Mouse (Mus musculus) common myeloid progenitor, adult 5-6 weeks (primary cell): ENCODE measurements around the gene Dpf2. TPM values are rescaled to one million over a fixed set of nuclear protein-coding genes. Genes with fewer than 3 reads are reported as not detected.
"Not testable (repeated sequence)": the region's sequence is repeated elsewhere in the genome, so short reads cannot be mapped to it uniquely, and the experiment has no call there.

ENCODE experiments used
- ATAC-seq: replicated peaks from 2 replicates; pipeline ENCODE4 v1.8.0; 2016; ENCODE audit warnings: low read depth, mild to moderate bottlenecking, moderate TSS enrichment, inconsistent platforms; ENCODE audit not compliant: poor library complexity, severe bottlenecking
- total RNA-seq: library from RNA; stranded (forward); fragments of 200-1000, 187-1606 nt; gene quantifications from 2 replicates; pipeline ENCODE4 v1.2.3, GENCODE M21; 2017

Dpf2 gene
- total RNA-seq, 1 experiment from 2014 or later: 131 TPM

DNA sequence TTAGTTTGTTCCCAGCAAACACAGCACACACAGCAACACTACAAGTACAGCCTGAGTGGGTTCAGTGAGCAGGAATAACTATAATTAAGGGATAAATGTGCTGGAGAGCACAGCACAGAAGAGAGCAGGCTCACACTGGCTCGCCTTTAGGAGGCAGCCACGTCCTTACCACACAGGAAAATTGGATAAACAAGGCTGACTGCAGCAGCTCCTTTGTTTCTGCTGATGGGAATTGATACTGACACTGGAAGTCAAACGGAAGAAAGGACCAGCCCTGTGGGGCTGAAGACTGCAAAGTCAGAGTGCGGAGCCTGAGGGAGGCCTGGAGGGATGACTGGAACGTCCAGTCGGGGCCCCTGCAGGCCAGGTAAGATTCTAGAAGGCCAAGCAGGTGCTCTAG, 2.6 kb downstream of the Dpf2 start:
- no peak for ATAC-seq

DNA sequence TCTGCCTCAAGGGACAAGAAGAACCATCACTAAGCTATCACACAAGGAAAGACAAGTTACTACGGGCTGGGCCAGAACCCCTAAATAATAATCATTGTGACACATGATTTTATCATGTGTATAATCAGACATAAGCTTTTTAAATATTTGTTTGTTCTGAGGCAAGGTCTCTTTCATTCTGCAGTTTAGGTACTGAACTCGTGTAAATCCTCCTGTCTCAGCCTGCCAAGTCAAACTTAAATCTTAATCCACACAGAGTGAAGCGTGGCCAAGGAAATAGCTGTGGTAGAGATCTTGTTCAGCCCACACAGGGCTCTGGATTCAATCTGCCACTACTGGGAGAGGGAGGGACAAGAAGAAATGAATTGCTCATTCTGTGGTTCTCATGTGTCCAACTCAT, 5.5 kb downstream of the Dpf2 start:
- ATAC-seq: no peak

DNA sequence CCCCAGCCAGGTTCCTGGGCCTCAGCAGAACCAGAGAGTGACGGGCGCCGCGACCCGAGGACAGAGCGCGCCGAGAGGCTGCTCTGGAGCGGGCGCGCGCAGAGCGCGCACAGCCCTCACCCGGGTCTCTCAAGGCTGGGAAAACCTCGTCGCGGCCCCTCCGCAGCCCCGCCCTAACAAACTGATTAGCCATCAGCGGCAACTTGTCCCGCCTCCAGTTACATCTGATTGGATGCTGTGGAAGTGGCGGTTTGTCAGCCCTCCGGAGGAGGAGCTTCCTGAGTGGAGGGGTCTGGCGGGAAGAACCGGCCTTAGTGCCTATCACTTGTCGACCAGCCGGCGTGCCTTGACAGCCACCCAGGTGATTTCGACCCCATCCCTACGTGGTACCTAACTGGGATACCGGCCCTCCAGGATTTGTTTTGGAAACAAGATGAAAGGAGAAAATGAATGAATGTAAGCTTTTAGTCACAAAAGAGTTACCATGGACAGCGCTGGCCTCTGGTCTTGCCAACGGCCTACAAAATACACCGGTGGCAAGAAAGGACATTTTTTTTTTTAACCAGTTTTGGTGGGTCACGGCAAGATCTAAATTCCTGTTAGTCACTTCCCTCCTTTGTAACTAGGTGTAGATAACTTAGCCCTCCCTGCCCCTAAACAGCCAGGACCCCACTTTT, 18.7 kb downstream of the Dpf2 start, which contains the start of gene Tigd3:
Tigd3 (minus strand) TSS at position 148 of the 677 bp plus-strand sequence.
- ATAC-seq: peak; percentile 96

DNA sequence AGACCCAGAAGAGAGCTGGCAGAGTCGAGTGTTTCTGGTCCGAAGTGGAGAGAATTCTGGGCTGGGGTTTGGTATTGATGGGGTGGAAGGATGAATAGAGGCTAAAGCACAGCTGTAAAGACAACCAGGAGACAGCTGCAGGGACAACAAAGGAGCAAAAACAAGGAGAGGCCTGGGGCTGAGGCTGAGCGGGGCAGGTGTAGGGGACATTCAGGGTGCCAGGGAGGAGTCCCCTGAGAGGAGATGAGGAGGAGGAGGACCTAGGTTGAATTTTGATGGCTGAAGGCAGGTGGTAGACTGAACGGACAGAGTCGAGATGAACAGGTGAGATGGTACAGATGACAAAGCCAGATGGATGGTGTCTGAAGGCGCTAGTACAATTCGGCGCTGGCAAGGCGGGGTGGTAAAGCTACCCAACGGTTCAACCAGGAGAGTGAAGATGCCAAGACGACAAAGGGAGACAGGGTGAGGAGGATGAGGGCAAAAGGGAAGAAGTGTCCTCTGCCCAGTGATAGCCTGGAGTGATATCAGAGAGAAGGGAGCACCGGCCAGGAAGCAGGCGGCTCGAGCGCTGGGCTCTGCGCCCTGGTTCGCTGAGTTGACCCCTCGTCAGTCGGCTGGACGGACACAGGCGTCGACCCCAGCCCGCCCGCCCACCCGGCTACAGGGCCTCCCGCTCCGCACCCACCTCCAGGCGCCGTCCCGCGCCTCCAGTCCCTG, 19.4 kb downstream of the Dpf2 start:
- no peak for ATAC-seq

DNA sequence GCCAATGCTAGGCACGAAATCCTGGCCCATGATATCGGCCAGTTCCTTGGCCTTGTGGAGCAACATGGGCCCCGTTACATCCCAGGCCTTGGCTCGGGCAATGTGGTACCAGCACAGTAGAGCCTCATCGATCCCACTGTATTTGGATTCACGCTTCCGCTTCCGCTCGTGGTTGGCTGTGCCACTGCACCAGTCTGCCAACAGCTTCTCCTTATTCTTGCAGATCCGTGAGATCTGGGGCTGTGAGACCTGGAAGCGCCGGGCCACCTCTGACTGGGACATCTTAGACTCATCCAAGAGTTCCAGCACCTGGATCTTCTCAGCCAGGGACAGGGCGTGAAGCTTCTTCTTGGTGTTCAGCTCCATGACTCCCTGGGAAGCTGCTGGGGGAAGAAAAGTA, 20.1 kb downstream of the Dpf2 start:
- no peak for ATAC-seq

DNA sequence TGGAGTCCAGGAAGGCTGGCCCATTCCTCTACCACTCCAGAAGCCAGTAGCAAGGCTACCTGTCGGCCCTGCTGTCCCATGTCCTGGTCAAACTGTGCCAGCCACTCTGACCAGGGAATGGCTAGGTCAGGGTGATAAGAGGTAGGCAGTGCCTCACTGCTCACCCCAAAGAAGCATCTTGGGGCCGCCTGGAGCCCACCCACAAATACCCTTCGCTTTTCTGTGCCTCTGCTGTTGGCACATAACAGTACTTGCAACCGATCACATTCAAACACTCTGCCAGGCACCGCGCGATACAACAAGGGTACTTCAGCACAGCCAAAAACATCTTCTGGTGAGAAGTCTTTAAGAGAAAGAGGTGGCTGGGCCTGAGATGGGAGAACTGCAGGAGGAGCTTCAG, 20.5 kb downstream of the Dpf2 start:
- ATAC-seq: no peak

DNA sequence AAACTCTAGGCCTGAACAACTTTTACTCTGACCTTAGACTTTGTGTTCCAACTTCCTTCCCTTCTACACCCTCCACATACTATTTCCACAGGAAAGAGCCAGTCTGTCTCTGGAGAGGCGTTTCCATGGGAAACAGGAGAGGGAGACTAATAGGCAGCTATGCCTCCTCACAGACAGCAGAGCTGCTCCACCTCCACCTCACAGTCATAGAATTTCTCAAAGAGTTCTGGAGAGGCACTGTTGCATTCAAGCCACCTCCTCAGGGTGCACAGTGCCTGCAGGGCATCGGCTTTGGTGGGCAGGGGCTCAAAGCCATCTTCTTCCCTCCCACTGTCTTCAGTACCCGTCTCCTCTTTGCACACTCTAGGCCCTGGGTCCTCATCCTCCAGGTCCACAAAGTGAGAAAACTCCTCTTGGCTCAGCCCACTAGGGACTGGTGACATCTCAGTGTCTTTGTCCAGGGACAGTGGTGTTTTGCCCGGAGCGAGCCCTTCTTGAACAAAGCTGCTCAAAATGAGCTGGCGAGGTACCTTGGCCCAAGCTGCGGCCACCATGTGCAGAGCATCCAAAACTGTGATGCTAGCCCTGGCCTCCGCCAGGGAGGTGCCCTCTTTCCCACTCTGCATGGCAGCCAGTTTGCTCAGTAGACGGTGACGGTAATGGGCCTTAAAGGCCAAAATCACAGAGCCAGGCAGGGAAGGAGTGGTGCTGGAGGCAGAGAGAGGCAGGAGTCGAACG, 21.1 kb downstream of the Dpf2 start:
- no peak for ATAC-seq

DNA sequence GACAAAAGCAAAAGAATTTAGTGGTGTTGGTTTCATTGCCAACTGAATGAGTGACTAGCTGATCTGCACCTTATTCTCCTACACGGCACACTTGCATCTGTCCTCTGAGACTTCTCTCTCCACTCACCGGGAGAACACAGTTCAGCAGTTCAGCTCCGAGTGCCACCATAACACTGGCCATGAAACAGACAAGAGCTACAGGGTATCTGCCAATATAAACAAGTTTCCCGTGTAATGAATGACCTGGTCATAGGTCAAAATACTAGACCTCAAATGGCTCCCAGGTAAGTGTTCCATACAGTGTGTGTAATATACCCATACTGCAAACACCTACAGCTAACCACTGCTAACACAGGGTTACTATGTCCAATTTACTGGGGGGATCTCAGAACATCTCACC, 23.6 kb downstream of the Dpf2 start:
- ATAC-seq: no peak

DNA sequence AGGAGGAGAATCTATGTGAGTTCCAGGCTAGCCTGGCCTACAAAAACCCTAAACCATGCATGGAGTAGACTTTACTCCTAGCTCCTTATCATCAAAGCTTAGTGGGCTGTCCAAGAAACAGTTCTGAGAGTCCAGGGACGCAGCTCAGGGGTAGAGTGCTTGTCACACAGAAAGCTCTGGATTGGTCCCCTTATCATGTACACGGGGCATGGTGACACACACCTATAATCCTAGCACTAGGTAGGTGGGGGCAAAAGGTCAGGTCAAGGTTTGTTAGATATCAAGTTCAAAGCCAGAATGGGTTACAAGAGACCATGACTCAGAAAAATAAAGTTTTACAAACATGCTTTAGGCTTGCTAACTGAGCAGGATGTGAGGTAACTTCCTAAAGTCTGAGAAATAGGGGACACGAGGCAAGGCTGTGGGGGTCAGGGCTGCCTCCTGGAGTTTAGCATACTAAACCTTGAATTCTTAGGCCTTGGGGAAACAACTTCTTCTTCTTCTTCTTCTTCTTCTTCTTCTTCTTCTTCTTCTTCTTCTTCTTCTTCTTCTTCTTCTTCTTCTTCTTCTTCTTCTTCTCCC, 25.5 kb downstream of the Dpf2 start:
- ATAC-seq: no peak

DNA sequence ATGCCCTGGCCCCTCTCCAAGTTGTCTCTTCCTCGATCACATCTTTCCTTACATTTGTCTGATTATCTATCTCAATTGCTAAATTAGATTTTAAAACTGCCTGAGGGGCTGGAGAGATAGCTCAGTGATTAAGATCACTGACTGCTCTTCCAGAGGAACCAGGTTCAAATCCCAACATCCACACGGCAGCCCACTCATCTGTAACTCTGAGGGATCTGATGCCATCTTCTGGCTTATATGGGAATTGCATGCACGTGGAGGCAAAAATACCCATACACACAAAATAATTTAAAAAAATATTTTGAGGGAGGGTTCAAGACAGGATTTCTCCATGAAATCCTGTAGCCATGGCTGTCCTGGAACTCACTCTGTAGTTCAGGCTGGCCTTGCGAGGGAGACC, 27.0 kb downstream of the Dpf2 start:
- ATAC-seq: 0 out of 2 replicates have a peak, but pooled peaks have one; percentile 23

DNA sequence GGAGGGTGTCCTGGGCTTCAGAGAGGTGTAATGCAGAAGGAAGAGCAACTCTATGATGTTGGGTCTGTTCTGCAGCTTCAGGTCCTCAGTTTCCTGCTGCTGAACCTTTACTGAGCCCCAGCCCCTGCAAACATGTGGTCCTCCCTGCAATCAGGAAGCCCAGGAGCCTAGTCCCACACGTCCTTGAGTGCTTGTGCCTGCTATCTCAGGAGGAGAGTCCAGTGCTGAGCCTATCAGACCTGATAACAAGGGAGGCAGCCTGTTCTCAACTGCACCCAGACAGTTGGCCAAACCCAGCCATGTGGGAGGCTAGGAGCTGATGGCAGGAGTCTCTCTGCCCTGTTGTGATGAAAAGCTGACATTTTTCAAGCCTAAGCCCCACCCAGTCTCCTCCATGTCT, 28.9 kb downstream of the Dpf2 start:
- ATAC-seq: no peak

DNA sequence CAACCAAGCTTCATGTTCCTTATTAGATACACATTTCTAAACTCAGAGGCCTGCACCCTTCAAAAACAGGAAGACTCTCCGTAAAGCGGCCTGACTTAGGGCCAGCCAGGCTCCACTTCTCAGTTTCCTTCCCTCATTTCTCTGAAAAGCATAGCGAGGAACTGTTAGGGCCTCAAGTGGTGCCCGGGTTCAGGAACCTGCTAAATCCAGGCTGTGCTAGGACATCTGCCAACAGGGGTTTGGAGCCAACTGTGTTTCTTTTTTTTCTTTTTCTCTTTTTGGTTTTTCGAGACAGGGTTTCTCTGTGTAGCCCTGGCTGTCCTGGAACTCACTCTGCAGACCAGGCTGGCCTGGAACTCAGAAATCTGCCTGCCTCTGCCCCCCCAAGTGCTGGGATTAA, 30.7 kb downstream of the Dpf2 start:
- not testable (repeated sequence) for ATAC-seq

DNA sequence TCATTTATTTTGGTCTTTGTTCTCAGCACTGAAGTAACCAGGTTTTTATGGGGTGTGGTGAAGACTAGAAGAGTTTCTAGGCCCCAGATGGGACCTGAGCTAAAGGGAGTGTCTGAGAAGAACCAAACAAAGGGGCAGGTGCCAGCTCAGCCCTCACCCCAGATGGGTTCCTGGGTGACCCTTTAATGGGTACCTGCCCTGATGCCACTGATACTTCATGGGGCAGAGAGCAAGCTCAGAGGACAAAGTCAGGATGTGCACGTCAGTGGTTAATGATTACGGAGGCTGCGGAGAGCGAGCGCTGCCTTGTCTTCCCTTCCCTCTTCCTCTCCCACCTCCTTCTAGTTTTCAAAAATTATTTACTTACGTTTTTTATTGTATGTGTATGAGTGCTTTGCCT, 31.7 kb downstream of the Dpf2 start:
- ATAC-seq: no peak

DNA sequence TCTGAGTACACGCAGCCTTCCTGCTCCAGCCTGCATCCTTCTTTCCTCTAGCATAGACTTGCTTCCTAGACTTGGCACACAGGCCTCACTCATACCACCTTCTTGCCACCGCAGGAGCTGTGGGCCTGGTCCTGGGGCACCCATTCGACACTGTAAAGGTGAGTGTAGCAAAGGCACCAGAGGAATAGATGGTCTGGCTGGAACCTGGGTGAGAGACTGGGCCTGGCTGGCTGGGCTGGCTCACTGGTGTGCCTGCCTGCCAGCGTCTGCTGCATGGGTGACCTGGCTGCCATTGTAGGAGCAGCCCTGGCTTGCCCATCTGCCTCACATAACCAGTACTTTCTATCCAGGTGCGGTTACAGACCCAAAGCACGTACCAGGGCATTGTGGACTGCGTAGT, 33.1 kb downstream of the Dpf2 start:
- no peak for ATAC-seq

DNA sequence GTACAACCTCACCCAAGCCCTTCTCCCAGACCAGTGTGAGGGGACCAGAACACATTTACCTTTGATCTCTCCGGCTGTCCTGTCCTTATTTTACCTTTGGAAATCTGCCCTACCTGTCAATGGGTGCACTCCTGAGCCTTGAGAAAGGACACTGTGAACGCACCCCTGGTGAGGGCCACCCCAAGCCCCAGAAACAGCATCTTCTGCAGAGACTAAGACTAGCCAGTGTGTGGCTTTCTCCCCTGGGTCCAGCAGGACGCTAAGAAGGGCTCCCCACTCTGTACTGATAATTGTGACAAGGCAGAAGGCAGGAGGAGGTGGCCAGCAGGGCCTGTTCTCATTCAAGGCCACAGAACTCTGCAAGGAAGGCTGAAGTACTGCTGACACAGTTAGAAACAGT, 33.9 kb downstream of the Dpf2 start:
- no peak for ATAC-seq

DNA sequence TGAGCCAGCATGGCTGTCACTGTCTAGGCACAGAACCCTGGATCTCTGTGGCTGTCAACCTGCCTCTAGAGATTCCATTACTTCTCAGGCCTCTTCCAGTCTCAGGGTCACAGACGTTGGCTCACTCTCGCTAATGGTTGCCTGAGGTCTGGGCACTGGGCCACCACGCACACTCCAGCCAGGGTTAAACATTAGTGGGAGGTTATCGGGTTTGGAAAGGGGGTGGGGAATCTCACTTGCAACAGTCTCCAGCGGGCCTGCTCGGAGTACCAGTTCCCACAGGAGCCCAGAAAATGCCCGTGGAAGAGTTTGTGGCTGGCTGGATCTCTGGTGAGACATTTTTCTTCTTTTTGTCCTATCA, 34.5 kb downstream of the Dpf2 start:
- ATAC-seq: no peak

DNA sequence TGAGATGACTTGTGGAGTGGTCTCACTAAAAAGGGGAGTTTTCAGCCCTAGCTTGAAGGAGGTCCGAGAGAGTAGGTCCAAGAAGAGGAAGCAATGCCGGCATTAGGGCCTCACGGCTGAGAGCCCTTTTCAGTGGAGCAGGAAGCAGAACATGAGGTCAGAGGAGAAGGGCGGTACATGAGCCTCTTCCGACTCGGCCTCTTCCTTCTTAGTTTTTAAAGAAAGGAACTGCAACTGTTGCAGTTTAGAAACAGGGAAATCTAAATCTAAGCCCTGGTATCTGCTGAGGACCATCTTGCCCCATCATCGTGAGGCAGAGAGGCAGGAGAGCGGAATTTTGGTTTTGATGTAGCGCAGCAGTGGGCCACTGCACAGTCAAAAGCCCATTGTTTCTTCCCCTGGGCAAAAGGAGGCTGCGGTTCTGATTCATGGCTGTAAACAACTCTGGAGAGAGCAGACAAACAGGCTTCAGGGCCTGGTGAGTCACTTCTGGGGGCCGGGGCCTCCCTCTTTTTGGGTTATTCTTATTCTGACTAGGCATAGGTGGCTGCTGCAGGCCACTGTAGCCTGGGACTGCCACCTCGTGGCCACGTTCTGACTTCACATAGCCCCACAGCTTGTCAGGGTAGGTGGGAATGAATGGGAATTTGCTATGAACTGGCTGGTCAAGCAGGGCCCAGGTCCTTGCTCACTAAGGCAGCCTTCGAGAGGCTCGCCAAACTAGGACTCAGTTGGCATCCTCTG, 35.0 kb downstream of the Dpf2 start, which contains the start of gene Slc25a45:
Slc25a45 (plus strand) TSS at position 191 of the 744 bp plus-strand sequence.
- ATAC-seq: peak; percentile 64

DNA sequence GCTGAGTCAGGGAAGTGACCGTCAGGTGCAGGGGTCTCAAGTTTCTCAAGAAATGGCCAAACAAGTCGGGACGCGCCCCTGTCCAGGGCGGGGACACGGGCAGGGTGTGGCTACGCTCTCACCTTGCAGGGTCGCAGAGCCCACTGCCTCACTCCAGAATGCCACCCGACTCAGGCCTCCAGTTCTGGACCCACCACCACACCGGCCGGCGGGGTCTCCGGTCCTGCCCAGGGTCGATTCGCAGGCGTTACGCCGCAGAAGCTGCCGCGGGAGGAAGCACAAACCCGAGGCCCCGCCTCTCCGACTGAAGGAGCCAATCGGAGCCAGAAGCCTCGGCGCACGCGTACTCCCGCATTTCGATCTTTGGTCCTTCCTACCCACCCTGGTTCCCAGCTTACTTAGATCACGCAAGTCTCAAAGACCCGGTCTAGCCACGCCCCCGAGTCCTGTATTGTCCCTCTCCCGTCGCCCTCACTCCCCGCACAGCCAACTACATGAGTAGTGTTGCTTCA, 37.8 kb downstream of the Dpf2 start, which contains the start of gene Frmd8:
Frmd8 (minus strand) TSS at position 306 of the 512 bp plus-strand sequence.
- peak; percentile 79 for ATAC-seq

DNA sequence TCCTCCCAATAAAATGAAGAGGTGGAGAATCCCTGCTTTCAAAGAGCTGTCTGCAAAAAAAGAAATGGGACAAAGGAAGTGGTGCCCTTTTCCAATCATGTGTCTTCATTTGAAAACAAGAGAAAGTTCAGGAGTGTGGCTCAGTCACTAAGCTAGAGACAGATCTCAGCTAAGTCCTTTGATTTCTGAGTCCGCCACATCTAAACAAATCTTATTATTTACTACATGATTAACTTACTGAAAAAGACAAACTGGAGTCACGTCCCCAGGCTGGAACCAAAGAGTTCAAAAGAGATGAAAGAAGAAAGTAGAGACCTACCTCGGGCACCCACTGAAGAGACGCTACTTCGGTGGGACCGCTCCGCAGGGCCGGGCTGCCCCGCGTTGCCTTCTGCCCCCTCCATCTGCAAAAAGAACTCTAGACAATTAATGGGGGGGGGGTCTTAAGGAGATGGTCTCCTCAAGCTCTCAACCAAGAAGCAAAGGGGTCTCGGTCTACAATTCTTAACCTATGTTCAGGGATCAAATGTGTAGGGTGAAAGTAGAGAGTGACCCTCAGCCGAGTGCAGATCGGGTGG, 38.3 kb downstream of the Dpf2 start:
- ATAC-seq: no peak
